Mouse (Mus musculus): ENCODE results near the gene Frmd6. TPM values are rescaled to one million over a fixed set of nuclear protein-coding genes. Genes with fewer than 3 reads are reported as not detected.
A peak's percentile ranks its signal among the peaks of the same experiment; 100 is the strongest.

Frmd6 gene
- polyA plus RNA-seq, 1 experiment from 2014 or later: 16.8 TPM

DNA sequence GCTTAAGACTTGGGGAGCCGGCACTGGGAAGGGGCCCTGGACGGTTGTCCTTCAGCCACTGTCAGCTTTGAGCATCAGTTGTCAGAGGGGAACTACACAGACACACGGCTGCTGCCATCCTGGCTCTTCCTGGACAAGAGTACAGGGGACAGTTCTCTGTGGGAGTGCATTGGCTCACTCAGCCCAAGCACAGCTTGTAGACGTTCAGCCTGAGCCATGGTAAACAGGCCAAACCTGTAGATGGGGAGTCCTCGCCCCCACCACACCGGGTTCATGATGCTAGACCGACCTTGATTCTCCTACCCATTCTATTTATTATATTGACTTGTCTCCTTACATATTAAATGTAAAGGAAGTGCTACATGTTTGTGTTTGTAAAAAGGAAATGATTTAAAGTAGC lies 70.0 kb downstream of the Frmd6 start:
- Histone ChIP-seq H3K4me3 (no peak overlapping the region), H3K36me3 (peaks cover 85% of the 10 kb centered on the region), H3K4me1 (replicated peaks) (peaks cover 5% of the 10 kb centered on the region; the same call in 1 of the 2 replicates), H3K27ac (no peak overlapping the region), H3K9me3 (no peaks in the 10 kb centered on the region), H3K27me3 (ENCODE audit: insufficient read depth, poor library complexity, severe bottlenecking) (no peaks in the 10 kb centered on the region)
- WGBS: 91% methylated on average over 7 of the region's 7 CpGs
- no peak for DNase-seq (ENCODE audit: low spot score)

DNA sequence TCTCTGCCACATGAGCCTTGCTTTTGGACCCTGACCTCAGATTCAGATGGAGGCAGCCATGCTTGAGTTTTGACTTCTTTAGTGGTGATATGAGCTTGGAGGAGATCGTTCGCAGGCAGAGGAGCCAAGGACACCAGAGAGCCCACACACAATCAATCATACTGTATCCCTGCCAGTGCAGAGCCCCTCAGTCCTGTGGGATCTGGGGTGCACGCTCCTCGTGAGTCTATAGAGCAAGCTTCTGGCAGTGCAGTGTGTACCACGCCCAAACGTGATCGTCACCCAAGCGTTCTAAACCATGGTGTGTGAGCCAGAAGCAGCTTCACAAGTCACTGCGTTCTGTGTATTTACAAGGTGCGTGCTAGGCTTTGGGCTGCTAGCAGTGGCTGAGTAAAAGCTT lies 70.8 kb downstream of the Frmd6 start:
- WGBS: 90% methylated on average over 10 of the region's 10 CpGs
- Histone ChIP-seq H3K9me3 (no peaks in the 10 kb centered on the region), H3K36me3 (peaks cover 77% of the 10 kb centered on the region)

DNA sequence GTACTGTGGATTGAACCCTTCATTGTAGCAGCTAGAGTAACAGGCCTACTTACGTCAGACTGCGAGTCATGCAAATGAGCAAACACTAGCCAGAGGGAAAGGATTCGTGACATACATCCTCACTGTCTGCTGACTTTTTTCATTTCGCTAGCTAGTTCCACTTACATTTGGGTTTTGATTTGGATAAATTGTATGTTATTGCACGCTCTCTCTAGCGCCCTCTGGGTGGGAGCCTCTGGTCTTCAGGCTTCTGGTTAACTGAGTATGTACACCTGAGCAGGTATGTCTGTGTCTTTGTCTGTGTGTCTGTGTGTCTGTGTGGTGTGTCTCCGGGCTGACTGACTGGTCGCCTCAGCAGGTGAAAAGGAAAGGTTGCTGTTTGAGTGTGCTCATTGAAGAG lies 72.1 kb downstream of the Frmd6 start:
- 82% methylated on average over 8 of the region's 8 CpGs for WGBS
- H3K4me1 ChIP-seq (replicated peaks): no peaks in the 10 kb centered on the region; the same call in 1 of the 2 replicates

More for the DNA sequence above, 70.8 kb downstream of the Frmd6 start:
- H3K4me1 ChIP-seq (replicated peaks): no peaks in the 10 kb centered on the region; the same call in 1 of the 2 replicates
- H3K27ac ChIP-seq: no peak overlapping the region
- no peak overlapping the region for H3K4me3 ChIP-seq
- DNase-seq (ENCODE audit: low spot score): no peak
- no peaks in the 10 kb centered on the region for H3K27me3 ChIP-seq (ENCODE audit: insufficient read depth, poor library complexity, severe bottlenecking)

DNA sequence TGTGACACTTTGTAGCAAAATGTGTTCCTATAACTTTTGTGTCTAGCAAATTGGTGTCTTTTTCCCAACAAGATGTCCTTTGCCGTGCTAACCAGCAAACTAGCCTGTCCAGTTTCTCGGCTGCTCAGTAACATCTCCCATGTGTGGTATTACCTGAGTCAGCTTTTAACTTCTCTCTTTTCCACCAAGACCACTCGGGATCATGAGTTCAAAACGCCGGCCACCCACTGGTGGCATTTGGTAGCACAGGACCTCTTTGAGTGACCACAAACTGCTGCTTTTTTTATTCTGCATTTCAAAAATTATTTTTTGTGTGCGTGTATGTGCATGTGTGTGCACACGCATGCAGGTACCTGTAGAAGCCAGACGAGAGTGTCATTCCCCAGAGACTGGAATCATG lies 73.1 kb downstream of the Frmd6 start:
- no peak for DNase-seq (ENCODE audit: low spot score)
- Histone ChIP-seq H3K4me3 (no peak overlapping the region), H3K36me3 (peaks cover 66% of the 10 kb centered on the region), H3K9me3 (no peaks in the 10 kb centered on the region), H3K27me3 (ENCODE audit: insufficient read depth, poor library complexity, severe bottlenecking) (no peaks in the 10 kb centered on the region), H3K4me1 (replicated peaks) (no peaks in the 10 kb centered on the region; the same call in 1 of the 2 replicates), H3K27ac (no peak overlapping the region)
- WGBS: 89% methylated on average over 8 of the region's 8 CpGs

More for the DNA sequence above, 72.1 kb downstream of the Frmd6 start:
- Histone ChIP-seq H3K27me3 (ENCODE audit: insufficient read depth, poor library complexity, severe bottlenecking) (no peaks in the 10 kb centered on the region), H3K9me3 (no peaks in the 10 kb centered on the region), H3K4me3 (no peak overlapping the region), H3K27ac (no peak overlapping the region), H3K36me3 (peaks cover 66% of the 10 kb centered on the region)
- no peak for DNase-seq (ENCODE audit: low spot score)

DNA sequence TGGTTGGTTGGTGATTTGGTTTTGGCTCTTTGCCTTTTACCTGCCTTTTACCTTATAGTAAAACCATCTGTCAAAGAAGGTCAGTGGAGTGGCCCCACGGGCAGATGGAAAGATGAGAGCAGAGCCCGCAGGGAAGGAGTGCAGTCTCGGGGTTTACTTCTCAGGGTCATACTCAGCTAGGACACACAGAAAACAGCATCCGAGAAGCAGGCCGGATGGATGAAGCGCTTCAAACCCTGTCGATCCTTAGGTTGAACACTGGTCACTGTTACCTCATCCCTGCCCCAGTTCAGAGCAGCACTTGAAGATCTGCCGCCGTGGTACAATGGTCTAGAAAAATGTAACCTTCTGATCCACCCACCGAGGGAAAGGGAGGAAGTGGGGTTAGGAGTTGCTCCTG lies 79.2 kb downstream of the Frmd6 start:
- H3K27ac ChIP-seq: no peak overlapping the region
- H3K9me3 ChIP-seq: peaks cover 5% of the 10 kb centered on the region; the same call in 1 of the 2 replicates
- H3K27me3 ChIP-seq (ENCODE audit: insufficient read depth, poor library complexity, severe bottlenecking): no peaks in the 10 kb centered on the region
- no peaks in the 10 kb centered on the region for H3K4me1 ChIP-seq (replicated peaks)
- H3K36me3 ChIP-seq: peaks cover 18% of the 10 kb centered on the region
- no peak for DNase-seq (ENCODE audit: low spot score)
- 91% methylated on average over 10 of the region's 10 CpGs for WGBS
- no peak overlapping the region for H3K4me3 ChIP-seq

DNA sequence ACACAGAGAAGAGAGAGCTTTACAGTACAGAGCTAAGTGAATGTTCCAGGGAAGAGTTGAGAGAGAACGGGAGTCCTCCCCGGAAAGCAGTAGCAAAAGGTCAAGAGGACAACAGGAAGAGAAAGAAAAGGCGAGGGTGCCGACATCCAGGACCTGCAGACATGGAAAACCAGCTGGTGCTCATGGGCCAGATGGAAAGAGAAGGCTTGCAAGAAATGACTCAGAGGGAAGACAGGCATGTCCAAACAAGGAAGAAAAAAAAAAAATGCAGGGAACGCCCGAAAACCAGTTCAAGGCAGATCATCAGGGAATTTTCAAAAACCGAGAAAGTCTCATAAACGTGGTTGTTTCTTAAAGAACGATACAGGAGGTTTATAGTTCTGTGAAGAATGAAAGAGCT lies 81.6 kb downstream of the Frmd6 start:
- H3K4me3 ChIP-seq: no peak overlapping the region
- 84% methylated on average over 9 of the region's 9 CpGs for WGBS
- H3K36me3 ChIP-seq: peaks cover 17% of the 10 kb centered on the region; the same call in 1 of the 2 replicates
- H3K9me3 ChIP-seq: peaks cover 5% of the 10 kb centered on the region; the same call in 1 of the 2 replicates
- no peak overlapping the region for H3K27ac ChIP-seq
- H3K4me1 ChIP-seq (replicated peaks): peaks cover 15% of the 10 kb centered on the region
- DNase-seq (ENCODE audit: low spot score): no peak
- H3K27me3 ChIP-seq (ENCODE audit: insufficient read depth, poor library complexity, severe bottlenecking): no peaks in the 10 kb centered on the region

DNA sequence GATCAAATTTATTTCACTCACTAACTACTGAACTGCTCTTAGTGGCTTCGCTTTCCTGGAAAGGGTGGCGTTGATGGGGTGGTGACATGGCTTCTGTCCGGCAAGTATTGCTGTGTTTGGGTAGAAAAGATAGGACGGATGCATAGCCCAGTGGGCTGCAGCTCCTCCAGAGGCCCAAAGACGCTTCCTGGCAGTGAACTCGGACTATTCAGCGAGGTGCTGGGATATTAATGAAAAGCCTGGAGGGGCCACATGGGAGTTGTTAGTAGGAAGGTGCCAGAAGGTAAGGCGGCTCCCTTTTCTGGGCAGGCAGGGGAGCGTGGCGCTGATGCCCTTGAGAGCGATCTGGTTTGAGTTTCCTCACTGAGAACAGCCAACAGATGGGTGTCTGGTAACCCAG lies 82.3 kb downstream of the Frmd6 start:
- WGBS: 83% methylated on average over 11 of the region's 11 CpGs
- Histone ChIP-seq H3K27ac (no peak overlapping the region), H3K4me3 (no peak overlapping the region), H3K9me3 (peaks cover 5% of the 10 kb centered on the region; the same call in 1 of the 2 replicates), H3K27me3 (ENCODE audit: insufficient read depth, poor library complexity, severe bottlenecking) (no peaks in the 10 kb centered on the region), H3K36me3 (peaks cover 12% of the 10 kb centered on the region; the same call in 1 of the 2 replicates), H3K4me1 (replicated peaks) (peaks cover 23% of the 10 kb centered on the region)
- DNase-seq (ENCODE audit: low spot score): no peak

DNA sequence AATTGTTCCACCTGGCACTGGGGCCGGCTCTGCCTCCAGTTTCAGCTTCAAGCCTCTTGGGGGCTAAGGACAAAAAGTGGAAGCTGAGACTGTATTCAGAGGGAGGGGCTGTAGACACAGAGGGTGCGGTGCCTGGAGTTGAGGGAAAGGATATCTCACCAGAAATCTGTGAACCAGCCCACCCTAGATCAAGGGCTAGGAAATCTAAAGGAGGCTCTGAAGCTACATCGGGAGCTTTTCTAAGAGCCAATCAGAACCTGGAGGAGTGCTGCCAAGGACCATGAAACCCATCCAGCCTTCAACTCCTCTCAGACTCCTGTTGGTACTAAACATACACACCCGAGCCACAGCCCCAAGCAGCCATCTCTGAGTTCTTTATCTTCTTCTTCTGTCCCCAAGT lies 82.8 kb downstream of the Frmd6 start:
- H3K4me3 ChIP-seq: no peak overlapping the region
- no peaks in the 10 kb centered on the region for H3K27me3 ChIP-seq (ENCODE audit: insufficient read depth, poor library complexity, severe bottlenecking)
- H3K4me1 ChIP-seq (replicated peaks): peaks cover 24% of the 10 kb centered on the region
- DNase-seq (ENCODE audit: low spot score): no peak
- no peak overlapping the region for H3K27ac ChIP-seq
- 78% methylated on average over 4 of the region's 4 CpGs for WGBS
- H3K36me3 ChIP-seq: peaks cover 8% of the 10 kb centered on the region; the same call in 1 of the 2 replicates
- H3K9me3 ChIP-seq: peaks cover 5% of the 10 kb centered on the region; the same call in 1 of the 2 replicates

DNA sequence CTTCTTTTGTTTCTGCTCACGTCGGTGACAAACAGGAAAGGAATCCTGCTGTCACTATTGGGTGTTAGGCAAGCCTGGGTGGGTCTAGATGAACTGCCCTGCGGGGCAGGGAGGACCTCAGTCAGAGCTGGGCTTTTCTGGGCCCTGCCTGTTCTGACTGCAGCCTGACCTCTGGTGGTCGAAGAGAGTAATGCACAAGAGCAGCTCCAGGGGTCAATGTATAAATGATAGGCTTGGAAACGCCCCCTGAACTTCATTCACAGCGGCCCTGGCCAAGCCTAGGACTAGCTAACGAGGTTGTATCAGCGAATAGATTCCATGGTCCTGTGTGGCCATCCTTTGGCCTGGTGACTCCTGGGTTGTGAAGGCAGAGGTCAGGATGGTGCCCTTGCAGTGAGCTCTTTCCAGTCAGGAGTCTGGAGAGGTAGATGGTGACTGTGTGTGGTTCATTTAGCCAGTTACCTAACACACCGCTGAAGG lies 85.0 kb downstream of the Frmd6 start:
- WGBS: 13% methylated on average over 9 of the region's 9 CpGs
- no peaks in the 10 kb centered on the region for H3K27me3 ChIP-seq (ENCODE audit: insufficient read depth, poor library complexity, severe bottlenecking)
- H3K4me1 ChIP-seq (replicated peaks): peaks cover 24% of the 10 kb centered on the region
- H3K36me3 ChIP-seq: no peaks in the 10 kb centered on the region
- DNase-seq (ENCODE audit: low spot score): peak; percentile 83
- no peak overlapping the region for H3K27ac ChIP-seq
- peaks cover 5% of the 10 kb centered on the region; the same call in 1 of the 2 replicates for H3K9me3 ChIP-seq
- no peak overlapping the region for H3K4me3 ChIP-seq

DNA sequence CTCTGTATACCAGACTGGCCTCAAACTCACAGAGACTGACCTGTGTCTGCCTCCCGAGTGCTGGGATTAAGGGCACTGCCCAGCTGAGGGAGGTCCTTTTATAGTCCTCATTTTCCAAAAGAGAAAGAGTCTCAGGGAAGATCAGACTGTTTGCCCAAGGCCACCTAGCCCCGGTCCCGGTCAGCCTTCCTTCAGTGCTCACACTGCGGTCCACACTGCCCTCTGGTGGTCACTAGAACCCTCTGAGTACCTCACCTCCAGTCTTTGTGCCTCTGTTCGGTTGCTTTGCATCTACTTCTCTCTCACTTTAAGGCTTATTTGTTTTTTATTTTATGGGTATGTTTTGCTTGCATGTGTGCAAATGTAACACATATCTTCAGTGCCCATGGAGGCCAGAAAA lies 85.7 kb downstream of the Frmd6 start:
- Histone ChIP-seq H3K4me3 (no peak overlapping the region), H3K27me3 (ENCODE audit: insufficient read depth, poor library complexity, severe bottlenecking) (no peaks in the 10 kb centered on the region), H3K4me1 (replicated peaks) (peaks cover 24% of the 10 kb centered on the region), H3K9me3 (peaks cover 4% of the 10 kb centered on the region; the same call in 1 of the 2 replicates), H3K36me3 (no peaks in the 10 kb centered on the region), H3K27ac (no peak overlapping the region)
- DNase-seq (ENCODE audit: low spot score): peak; percentile 77
- WGBS: 10% methylated on average over 5 of the region's 5 CpGs

DNA sequence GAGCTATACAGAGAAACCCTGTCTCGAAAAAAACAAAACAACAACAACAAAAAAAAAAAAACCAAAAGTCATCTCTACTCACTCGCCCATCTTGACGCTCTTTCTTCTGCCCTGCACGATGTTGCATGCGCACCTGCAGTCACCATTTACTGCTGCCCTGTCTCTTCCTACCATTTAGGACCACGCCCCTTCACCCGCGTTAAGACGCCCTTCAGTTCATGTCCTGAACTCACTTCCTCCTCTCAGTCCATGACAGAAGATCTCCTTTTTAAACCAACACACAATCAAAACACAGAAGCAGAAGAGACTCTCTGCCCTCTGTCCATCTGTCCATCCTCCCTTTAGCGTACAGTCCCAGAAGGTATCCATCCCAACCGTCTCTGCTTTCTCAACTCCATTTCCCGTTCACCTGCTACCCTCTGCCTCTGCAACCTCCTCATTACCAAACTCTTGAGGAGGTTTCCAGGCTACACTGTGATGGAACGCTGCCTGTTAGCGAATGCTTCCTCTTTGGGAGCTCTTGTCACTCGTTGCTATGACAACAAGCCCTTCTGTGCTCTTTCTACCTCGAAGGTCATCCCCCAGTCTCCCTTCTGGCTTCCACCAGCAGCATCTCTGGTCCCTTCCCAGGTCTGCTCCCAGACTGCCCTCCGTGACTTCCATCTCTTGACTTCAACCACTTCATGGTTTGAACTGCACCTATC lies 86.5 kb downstream of the Frmd6 start:
- H3K4me1 ChIP-seq (replicated peaks): peaks cover 24% of the 10 kb centered on the region
- DNase-seq (ENCODE audit: low spot score): no peak
- no peak overlapping the region for H3K27ac ChIP-seq
- no peaks in the 10 kb centered on the region for H3K36me3 ChIP-seq
- 70% methylated on average over 17 of the region's 17 CpGs for WGBS
- H3K4me3 ChIP-seq: no peak overlapping the region
- no peaks in the 10 kb centered on the region for H3K27me3 ChIP-seq (ENCODE audit: insufficient read depth, poor library complexity, severe bottlenecking)
- H3K9me3 ChIP-seq: no peaks in the 10 kb centered on the region

DNA sequence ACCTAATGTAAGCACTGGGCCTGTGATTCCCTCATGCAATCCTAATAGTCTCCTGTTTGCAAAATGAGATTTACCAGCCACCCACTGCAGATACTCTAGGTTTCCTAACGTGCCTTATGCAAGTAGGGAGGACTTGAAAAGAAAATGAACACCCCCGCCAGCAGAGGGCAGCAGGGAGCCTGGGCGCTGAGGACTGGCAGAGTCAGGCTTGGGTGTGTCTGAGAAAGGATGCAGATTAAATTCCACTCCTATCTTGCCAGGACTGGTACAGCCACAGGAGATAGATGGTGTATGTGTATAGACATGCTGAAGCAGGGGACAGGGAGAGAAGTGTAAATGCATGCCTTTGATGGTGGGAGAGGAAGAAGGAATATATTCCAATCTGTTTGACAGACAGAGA lies 88.1 kb downstream of the Frmd6 start:
- WGBS: 49% methylated on average over 3 of the region's 3 CpGs
- H3K36me3 ChIP-seq: no peaks in the 10 kb centered on the region
- peaks cover 24% of the 10 kb centered on the region for H3K4me1 ChIP-seq (replicated peaks)
- H3K27ac ChIP-seq: no peak overlapping the region
- no peaks in the 10 kb centered on the region for H3K9me3 ChIP-seq
- DNase-seq (ENCODE audit: low spot score): no peak
- H3K4me3 ChIP-seq: no peak overlapping the region
- no peaks in the 10 kb centered on the region for H3K27me3 ChIP-seq (ENCODE audit: insufficient read depth, poor library complexity, severe bottlenecking)

DNA sequence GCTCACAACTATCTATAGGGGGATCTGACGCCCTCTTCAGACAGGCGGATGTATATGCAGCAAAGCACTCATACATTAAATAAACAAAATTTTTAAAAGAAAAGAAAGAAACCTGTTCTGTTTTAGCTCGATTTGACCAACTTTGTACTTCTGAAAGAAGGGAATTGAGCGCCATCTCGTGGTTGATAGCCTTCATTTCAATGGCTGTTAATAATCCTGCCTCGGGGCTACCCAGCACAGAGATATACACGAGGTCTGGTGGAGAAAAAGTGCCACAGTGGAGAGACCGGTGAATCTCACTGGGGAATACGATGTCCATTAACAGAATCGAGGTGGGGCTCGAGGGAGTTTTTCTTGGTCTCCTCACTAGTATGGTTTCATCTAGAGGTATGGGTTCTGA lies 89.1 kb downstream of the Frmd6 start:
- H3K36me3 ChIP-seq: no peaks in the 10 kb centered on the region
- WGBS: 63% methylated on average over 11 of the region's 11 CpGs
- peaks cover 24% of the 10 kb centered on the region for H3K4me1 ChIP-seq (replicated peaks)
- H3K9me3 ChIP-seq: no peaks in the 10 kb centered on the region
- no peak overlapping the region for H3K4me3 ChIP-seq
- H3K27ac ChIP-seq: no peak overlapping the region
- no peaks in the 10 kb centered on the region for H3K27me3 ChIP-seq (ENCODE audit: insufficient read depth, poor library complexity, severe bottlenecking)
- DNase-seq (ENCODE audit: low spot score): no peak

Data from hindbrain, embryonic 10.5 days (tissue).